Mouse (Mus musculus): Measurements from ENCODE around the gene A430078G23Rik.

The A430078G23Rik gene

GRCm38 (mm10) chr8:3350747-3351146 is 2.5 kb upstream of the A430078G23Rik start:
- DNase-seq, result no peak

DNA sequence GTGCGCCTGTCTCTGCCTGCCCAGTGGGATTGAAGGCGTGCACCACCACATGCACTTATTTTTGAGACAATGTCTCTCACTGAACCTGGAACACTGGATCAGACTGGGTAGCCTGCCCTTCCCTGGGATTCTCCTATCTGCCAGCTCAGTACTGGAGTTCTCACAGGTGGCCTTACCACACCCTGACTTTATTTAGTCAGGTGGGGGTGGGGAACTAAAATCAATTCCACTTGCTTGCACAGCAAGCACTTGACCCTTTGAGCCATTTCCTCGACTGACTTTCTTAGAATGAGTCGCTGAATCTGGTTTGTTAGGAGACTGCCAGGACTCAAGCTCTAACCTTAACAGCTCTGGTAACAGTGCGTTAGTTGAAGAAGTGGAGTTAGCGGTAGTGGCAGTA is 500 bp upstream of the A430078G23Rik start:
- no peak for DNase-seq

GRCm38 (mm10) chr8:3353811-3354442 is 712 bp downstream of the A430078G23Rik start:
- no peak for DNase-seq

DNA sequence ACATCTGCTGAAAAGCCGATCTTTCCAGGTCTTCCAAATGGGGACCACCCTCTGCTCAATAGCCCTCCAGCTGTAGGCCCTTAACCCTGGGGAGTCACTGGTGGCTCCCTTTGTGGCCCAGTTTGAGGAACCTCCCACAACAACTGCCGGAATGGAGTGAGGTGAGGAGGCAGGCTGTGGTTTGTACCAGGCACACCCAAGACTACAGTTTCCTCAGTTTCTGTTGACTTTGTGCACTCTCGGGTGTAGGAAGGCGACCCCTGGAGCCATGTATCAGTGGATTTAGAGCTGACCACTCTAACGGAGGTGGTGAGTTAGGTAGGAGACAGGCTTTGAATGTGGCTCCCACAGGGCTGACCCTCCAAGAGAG is 1.2 kb downstream of the A430078G23Rik start:
- DNase-seq, result no peak

DNA sequence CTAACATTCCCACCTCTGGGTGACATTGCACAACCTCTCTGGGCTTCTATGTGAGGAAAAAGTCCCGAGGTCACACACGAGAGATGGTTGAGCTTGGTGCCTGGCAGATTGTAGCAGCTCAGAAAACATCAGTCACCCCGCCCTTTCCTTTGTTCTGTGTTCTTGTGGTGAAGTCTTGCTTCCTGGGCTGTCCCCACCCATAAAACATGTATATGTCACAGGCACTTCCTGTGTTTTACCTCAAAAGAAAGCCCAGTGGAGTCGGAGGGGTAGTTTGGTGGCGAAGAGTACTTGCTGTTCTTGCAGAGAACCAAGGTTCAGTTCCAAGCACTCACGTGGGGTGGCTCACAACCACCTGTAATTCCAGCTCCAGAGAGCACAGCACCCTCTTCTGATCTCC is 2.4 kb downstream of the A430078G23Rik start:
- DNase-seq, result no peak

DNA sequence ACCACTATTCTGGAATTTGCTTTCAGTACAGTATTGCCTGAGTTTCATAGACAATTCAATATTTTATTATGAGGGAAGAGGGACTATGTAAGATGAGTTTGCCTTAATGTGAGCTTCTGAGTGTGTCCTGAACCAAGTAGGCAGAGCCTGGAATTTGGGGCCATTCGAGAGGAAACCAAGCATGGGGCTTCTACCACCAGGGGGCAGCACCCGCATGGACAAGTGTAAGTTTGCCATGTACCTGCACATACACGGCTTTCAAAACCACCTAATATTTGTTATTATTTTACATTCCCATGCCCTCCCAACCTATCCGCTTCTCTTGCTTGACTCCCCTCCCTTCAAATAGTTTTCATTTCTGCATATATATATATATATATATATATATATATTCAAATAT is 4.8 kb downstream of the A430078G23Rik start:
- peak; percentile 50 for DNase-seq

- DNase-seq, result no peak
Measured at GRCm38 (mm10) chr8:3367086-3367485, 13.9 kb downstream of the A430078G23Rik start.

- no peak for DNase-seq
Measured at GRCm38 (mm10) chr8:3368091-3368490, 14.9 kb downstream of the A430078G23Rik start.

DNA sequence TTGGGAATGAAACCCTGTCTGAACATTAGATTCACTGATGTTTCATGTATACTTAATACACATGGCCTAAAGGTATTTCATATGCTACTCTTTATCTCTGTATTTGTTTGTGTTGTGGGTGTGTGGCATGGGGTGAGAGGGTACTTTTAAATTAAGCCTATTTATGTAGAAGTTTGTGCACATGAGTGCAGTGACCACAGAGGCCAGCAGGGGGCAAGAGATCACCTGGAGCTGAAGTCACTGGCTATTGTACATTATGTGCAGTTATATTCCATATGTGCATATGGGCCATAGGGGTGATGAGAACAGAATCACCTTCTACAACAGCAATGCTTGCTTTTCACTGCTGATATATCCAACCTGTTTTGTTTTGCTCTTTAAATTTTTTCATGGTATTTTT is 22.5 kb downstream of the A430078G23Rik start:
- no peak for DNase-seq

DNA sequence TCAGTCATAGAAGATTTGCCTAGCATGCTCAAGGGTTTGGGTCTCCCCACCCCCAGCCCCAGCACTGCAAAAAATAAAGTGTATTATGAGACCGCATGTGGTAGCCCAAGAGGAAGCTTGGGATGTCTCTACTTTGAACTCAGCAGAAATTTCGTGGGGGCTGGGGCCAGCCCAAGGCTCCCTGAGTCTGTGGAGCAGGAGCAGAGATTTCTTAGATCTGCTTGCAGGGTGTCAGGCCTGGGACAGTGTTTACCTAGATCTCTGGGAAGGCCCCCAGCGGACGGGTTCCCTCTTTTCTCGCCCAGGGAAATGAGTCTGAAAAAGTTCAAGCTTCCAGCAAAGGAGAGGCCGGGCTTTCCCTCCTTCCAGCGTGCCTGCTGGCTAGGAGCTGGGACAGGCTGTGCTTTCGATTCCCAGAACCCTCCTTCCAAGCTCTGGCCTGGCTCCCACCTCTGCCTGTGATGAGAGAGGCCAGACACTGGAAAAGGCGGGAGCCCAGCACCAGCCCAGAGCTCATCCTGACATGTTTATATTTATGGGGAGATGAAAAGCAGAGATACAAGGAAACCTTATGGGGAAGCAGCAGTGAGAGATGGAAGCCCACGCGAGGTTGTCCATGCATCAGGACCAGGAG is 23.5 kb downstream of the A430078G23Rik start:
- no peak for DNase-seq

- peak; percentile 48 for DNase-seq
Measured at GRCm38 (mm10) chr8:3387286-3387685, 34.1 kb downstream of the A430078G23Rik start.

DNA sequence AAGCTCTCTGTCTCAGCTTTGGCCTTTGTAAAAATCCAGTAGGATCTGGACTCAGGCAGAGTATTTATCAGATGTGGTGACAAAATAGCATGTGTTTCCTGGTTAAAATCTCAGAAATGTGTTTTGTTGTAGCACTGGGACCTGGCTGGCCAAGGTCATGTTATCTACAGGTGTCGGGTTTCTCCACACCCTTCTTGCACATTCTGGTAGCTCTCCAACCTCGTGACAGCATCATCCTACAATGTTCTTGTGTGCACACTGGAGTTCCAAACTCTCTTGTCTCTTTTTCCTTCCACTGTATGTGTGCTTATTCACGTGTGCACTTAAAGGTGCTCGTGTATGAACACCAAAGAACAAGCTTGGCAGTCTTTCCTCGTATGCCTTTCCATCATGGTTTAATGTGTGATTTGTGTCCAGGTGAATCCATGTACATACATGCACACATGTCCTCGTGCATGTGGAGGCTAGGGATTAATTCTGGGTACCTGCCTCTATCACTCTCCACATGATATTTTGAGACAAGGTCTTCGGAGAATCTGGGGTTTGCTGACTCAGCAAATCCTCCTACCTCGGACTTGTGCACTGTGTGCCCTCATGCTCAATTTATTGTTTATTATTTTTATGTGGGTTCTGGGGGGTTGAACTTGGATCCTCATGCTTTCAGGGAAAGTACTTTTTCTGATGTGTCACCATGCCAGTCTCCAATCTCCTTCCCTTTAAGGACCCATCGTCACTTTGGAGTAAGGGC is 35.5 kb downstream of the A430078G23Rik start:
- DNase-seq, result no peak

DNA sequence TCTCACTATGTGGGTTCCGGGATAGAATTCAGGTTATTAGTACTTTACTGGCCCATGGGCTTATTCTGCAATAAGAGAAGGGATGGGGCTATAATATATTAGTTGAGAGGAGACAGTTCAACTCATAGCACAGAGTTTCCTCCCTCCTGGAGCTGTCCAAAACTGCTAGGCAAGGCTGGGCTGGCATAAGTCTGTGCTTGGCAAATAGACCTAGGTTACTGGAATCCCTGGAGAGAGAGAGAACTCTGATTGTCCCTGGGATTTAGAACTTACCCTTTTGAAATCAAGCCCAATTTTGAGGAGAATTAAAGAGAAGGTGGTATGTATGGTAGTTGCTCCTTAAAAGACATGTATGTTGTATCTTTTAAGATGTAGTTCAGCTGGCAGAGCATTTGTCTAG is 36.3 kb downstream of the A430078G23Rik start:
- DNase-seq, result no peak

GRCm38 (mm10) chr8:3392293-3392692 is 39.1 kb downstream of the A430078G23Rik start:
- no peak for DNase-seq

GRCm38 (mm10) chr8:3392771-3393710 is 39.8 kb downstream of the A430078G23Rik start, which contains the start of gene Arhgef18:
Gene Arhgef18 (plus strand): TSS chr8:3393006.
- DNase-seq, result peak; percentile 87

GRCm38 (mm10) chr8:3394600-3394999 is 41.4 kb downstream of the A430078G23Rik start:
- no peak for DNase-seq

GRCm38 (mm10) chr8:3395246-3395645 is 42.0 kb downstream of the A430078G23Rik start:
- DNase-seq, result no peak

DNA sequence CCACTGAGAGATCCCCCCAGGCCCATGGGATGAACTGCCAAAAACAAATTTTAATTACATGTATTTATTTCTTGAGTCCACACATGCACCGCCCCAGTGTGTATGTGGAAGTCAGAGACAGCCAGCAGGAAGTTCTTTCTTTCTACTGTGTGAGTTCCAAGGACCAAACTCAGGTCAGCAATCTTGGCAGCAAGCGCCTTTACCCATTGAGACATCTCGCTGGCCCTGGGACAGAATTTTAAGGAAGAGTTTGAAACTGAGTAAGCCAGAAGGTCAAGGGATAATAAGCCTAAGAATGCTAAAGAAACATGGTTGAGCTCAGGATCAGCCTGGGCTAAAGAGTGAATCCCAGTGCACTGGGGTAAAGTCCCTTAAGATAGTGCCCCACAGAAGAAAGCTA is 44.4 kb downstream of the A430078G23Rik start:
- DNase-seq, result no peak

GRCm38 (mm10) chr8:3400509-3400908 is 47.3 kb downstream of the A430078G23Rik start:
- DNase-seq, result no peak

- DNase-seq, result no peak
Measured at GRCm38 (mm10) chr8:3407417-3407816, 54.2 kb downstream of the A430078G23Rik start.

DNA sequence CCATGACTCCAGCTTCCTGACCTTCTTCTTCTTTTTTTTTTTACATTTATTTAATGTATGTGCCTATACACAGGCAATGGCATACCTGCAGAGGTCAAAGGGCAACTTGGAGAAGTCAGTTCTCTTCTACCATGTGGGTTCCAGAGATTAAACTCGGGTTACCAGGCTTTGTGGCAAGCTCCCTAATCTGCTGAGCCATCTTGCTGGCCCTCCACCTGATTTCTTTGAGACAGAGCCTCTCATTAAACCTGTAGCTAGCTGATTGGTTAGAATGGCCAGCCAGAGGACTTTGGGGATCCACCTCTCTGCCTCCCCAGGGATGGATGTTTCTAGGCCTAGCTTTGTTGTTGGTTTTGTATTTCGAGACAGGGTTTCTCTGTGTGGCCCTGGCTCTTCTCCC is 57.9 kb downstream of the A430078G23Rik start:
- DNase-seq, result no peak

DNA sequence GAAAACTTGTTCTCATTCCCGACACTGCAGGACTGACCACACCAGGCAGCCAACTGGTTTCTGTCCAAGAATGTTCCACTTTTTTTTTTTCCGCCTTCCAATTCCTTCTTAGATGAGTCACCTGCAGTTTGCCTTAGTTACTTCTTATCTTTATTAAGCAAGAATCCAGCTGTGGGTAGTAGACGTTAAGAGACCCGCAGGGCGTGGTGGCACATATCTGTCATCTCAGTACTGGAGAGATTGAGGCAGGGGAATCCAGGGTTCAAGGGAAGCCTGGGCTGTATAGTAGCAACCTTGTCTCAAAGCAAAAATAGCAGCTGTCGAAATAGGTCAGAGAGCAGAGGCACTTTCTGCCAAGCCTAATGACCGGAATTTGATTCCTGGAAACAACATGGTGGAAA is 58.7 kb downstream of the A430078G23Rik start:
- no peak for DNase-seq

DNA sequence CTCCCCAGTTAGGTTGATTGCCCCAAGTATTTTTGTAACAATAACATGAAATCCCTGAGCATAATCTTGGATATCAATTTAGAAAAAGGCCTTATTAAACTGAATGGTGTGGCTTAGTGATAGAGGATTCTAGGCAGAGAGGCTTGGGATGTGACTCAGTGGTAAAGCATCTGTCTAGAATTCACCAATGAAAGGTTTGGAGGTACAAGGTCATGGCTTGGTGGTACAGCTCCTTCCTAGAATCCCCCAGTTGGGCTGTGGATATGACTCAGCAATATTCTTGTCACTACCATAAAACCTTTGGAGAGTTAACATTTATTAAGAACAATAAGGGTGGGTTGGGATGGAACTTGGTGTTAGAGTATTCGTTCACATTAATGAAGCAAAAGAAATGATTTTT is 59.6 kb downstream of the A430078G23Rik start:
- DNase-seq, result no peak

Measured in right cerebral cortex, postnatal 25 days (tissue).